Mouse (Mus musculus): ENCODE measurements around the gene Grasp. TPM values are rescaled to one million over a fixed set of nuclear protein-coding genes. Genes with fewer than 3 reads are reported as not detected.

Grasp gene
- total and polyA plus RNA-seq, 3 experiments = 7.6 to 11.5 (median 10.9) TPM

- TF ChIP-seq EP300 (IDR thresholded peaks at IDR 0.05; ENCODE audit: insufficient read depth, low read depth, low read length) (peak; percentile 65; the same call in 1 of the 2 replicates), POLR2A (IDR thresholded peaks at IDR 0.05; ENCODE audit: insufficient read depth, low read depth, low read length) (no peak), CTCF (IDR thresholded peaks at IDR 0.05) (peak; percentile 96)
- H3K27ac ChIP-seq = no peak overlapping the region
- H3K27me3 ChIP-seq (ENCODE audit: control insufficient read depth, insufficient read depth, low read length) = no peaks in the 10 kb centered on the region
- peaks cover 4% of the 10 kb centered on the region for H3K4me1 ChIP-seq (ENCODE audit: control insufficient read depth, insufficient read depth, low read length)
- no peaks in the 10 kb centered on the region for H3K36me3 ChIP-seq (ENCODE audit: control insufficient read depth, insufficient read depth, low read length)
- no peak overlapping the region for H3K9ac ChIP-seq (ENCODE audit: low read depth, low read length)
- DNase-seq = peak; percentile 69 to 86
- intact Hi-C loops (cut with DNase I) = loop anchor here (1.0 kb wide), 2 partner anchors 16 to 27 kb away; no protein-coding TSS in a partner anchor
- no peaks in the 10 kb centered on the region for H3K79me2 ChIP-seq (replicated peaks; ENCODE audit: control insufficient read depth, insufficient read depth, low read length)
- H3K4me3 ChIP-seq = no peak overlapping the region
- WGBS = 12% methylated on average over 3 of the region's 3 CpGs
Measured at GRCm38 (mm10) chr15:101236878-101237277, 12.9 kb downstream of the Grasp start.

GRCm38 (mm10) chr15:101238885-101239511 is 15.0 kb downstream of the Grasp start:
- H3K79me2 ChIP-seq (replicated peaks; ENCODE audit: control insufficient read depth, insufficient read depth, low read length) = no peaks in the 10 kb centered on the region
- TF ChIP-seq EP300 (IDR thresholded peaks at IDR 0.05; ENCODE audit: insufficient read depth, low read depth, low read length) = 0 out of 2 replicates have a peak, but pooled peaks have one; percentile 11
- peak; percentile 78 for TF ChIP-seq CTCF (IDR thresholded peaks at IDR 0.05)
- no peak for TF ChIP-seq POLR2A (IDR thresholded peaks at IDR 0.05; ENCODE audit: insufficient read depth, low read depth, low read length)
- peak; percentile 57 to 70 for DNase-seq
- no peaks in the 10 kb centered on the region; the same call in 1 of the 2 replicates for H3K4me1 ChIP-seq (ENCODE audit: control insufficient read depth, insufficient read depth, low read length)
- H3K27me3 ChIP-seq (ENCODE audit: control insufficient read depth, insufficient read depth, low read length) = no peaks in the 10 kb centered on the region
- no peak overlapping the region for H3K9ac ChIP-seq (ENCODE audit: low read depth, low read length)
- no peak overlapping the region for H3K27ac ChIP-seq
- H3K36me3 ChIP-seq (ENCODE audit: control insufficient read depth, insufficient read depth, low read length) = no peaks in the 10 kb centered on the region
- no peak overlapping the region for H3K4me3 ChIP-seq
- intact Hi-C loops (cut with DNase I) = no loop called here
- WGBS = 10% methylated on average over 28 of the region's 28 CpGs

- H3K4me1 ChIP-seq (ENCODE audit: control insufficient read depth, insufficient read depth, low read length) = no peaks in the 10 kb centered on the region; the same call in 1 of the 2 replicates
- no peak overlapping the region for H3K4me3 ChIP-seq
- H3K9ac ChIP-seq (ENCODE audit: low read depth, low read length) = no peak overlapping the region
- intact Hi-C loops (cut with DNase I) = loop anchor here (1.0 kb wide), 1 partner anchor 75 kb away; no protein-coding TSS in a partner anchor
- 68% methylated on average over 8 of the region's 8 CpGs for WGBS
- H3K36me3 ChIP-seq (ENCODE audit: control insufficient read depth, insufficient read depth, low read length) = no peaks in the 10 kb centered on the region
- H3K27me3 ChIP-seq (ENCODE audit: control insufficient read depth, insufficient read depth, low read length) = no peaks in the 10 kb centered on the region
- peak; percentile 31 to 46 for DNase-seq
- no peaks in the 10 kb centered on the region for H3K79me2 ChIP-seq (replicated peaks; ENCODE audit: control insufficient read depth, insufficient read depth, low read length)
- H3K27ac ChIP-seq = no peak overlapping the region
- TF ChIP-seq POLR2A (IDR thresholded peaks at IDR 0.05; ENCODE audit: insufficient read depth, low read depth, low read length) (no peak), CTCF (IDR thresholded peaks at IDR 0.05) (no peak), EP300 (IDR thresholded peaks at IDR 0.05; ENCODE audit: insufficient read depth, low read depth, low read length) (no peak)
Measured at GRCm38 (mm10) chr15:101239821-101240220, 15.8 kb downstream of the Grasp start.

- WGBS = under 1% methylated on average over 10 of the region's 10 CpGs
- Histone ChIP-seq H3K4me1 (ENCODE audit: control insufficient read depth, insufficient read depth, low read length) (peaks cover 1% of the 10 kb centered on the region), H3K9ac (ENCODE audit: low read depth, low read length) (peak overlapping the region; percentile 40; the same call in 1 of the 2 replicates), H3K79me2 (replicated peaks; ENCODE audit: control insufficient read depth, insufficient read depth, low read length) (no peaks in the 10 kb centered on the region), H3K36me3 (ENCODE audit: control insufficient read depth, insufficient read depth, low read length) (no peaks in the 10 kb centered on the region), H3K27me3 (ENCODE audit: control insufficient read depth, insufficient read depth, low read length) (no peaks in the 10 kb centered on the region), H3K4me3 (no peak overlapping the region; the same call in 1 of the 2 replicates), H3K27ac (peak overlapping the region; percentile 91)
- intact Hi-C loops (cut with DNase I) = loop anchor here (1.0 kb wide), 2 partner anchors 42 to 74 kb away; no protein-coding TSS in a partner anchor
- peak; percentile 88 to 90 for DNase-seq
- peak; percentile 96 for TF ChIP-seq EP300 (IDR thresholded peaks at IDR 0.05; ENCODE audit: insufficient read depth, low read depth, low read length)
- TF ChIP-seq POLR2A (IDR thresholded peaks at IDR 0.05; ENCODE audit: insufficient read depth, low read depth, low read length) = peak; percentile 42; the same call in 1 of the 2 replicates
- peak; percentile 96; the same call in 1 of the 2 replicates for TF ChIP-seq CTCF (IDR thresholded peaks at IDR 0.05)
Measured at GRCm38 (mm10) chr15:101240799-101241204, 16.8 kb downstream of the Grasp start.

- peak; percentile 39 to 63 for DNase-seq
- intact Hi-C loops (cut with DNase I) = loop anchor here (1.0 kb wide), 1 partner anchor 42 kb away; no protein-coding TSS in a partner anchor
- Histone ChIP-seq H3K27me3 (ENCODE audit: control insufficient read depth, insufficient read depth, low read length) (no peaks in the 10 kb centered on the region), H3K79me2 (replicated peaks; ENCODE audit: control insufficient read depth, insufficient read depth, low read length) (no peaks in the 10 kb centered on the region), H3K27ac (peak overlapping the region; percentile 91), H3K4me1 (ENCODE audit: control insufficient read depth, insufficient read depth, low read length) (peaks cover 1% of the 10 kb centered on the region), H3K36me3 (ENCODE audit: control insufficient read depth, insufficient read depth, low read length) (no peaks in the 10 kb centered on the region), H3K4me3 (peak overlapping the region; percentile 3; the same call in 1 of the 2 replicates), H3K9ac (ENCODE audit: low read depth, low read length) (peak overlapping the region; percentile 40; the same call in 1 of the 2 replicates)
- WGBS = 34% methylated on average over 9 of the region's 9 CpGs
- TF ChIP-seq EP300 (IDR thresholded peaks at IDR 0.05; ENCODE audit: insufficient read depth, low read depth, low read length) (0 out of 2 replicates have a peak, but pooled peaks have one; percentile 4), POLR2A (IDR thresholded peaks at IDR 0.05; ENCODE audit: insufficient read depth, low read depth, low read length) (no peak; the same call in 1 of the 2 replicates)
Measured at GRCm38 (mm10) chr15:101241236-101241635, 17.2 kb downstream of the Grasp start.

Measured in heart, adult 2 months (tissue).